Mouse (Mus musculus) cerebellum, postnatal 14 days (tissue): ENCODE data around the gene Zfp30.
A peak's percentile ranks its signal among the peaks of the same experiment; 100 is the strongest.

Experiments used
- DNase-seq, 2 experiments: peaks; one replicate each; pipeline ENCODE4 v3.0.0; 2021; ENCODE audit warnings: mixed read lengths in 2 of 2

Zfp30 gene

DNA sequence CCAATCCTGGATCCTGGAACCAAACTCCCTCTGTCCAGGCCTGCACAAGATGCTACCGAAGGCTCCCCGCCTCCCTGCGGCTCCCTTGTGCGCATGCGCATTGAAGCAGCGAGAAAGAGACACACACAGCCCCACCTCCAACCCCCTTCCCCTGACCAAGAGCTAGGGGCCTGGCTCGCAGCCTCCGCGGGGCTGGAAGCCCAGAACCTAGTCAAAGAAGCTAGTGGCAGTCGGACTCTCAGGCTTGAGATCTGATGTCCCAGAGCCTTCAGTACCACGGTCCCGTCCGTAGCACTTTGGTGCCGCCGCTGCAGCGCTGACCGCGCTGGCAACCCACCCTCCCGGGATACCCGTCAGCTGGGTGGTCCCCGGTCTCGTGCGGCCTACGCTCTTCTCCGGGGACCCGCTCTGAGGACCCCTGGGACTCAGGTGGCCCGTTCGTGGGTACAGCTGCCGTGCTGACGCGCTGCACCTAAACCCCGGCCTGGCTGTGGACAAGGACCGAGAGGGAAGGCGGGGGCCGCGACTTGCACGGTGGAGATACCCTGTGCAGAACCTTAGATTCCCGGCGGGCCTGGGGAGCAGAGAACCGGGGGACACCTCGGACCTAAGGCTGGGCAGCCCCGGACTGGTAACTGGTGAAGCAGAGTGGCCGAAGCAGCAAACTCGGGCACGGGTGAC lies at the start of gene Zfp30:
Gene Zfp30 (plus strand): TSS at position 128 of the 681 bp plus-strand sequence.
- peak; percentile 91 to 93 for DNase-seq

DNA sequence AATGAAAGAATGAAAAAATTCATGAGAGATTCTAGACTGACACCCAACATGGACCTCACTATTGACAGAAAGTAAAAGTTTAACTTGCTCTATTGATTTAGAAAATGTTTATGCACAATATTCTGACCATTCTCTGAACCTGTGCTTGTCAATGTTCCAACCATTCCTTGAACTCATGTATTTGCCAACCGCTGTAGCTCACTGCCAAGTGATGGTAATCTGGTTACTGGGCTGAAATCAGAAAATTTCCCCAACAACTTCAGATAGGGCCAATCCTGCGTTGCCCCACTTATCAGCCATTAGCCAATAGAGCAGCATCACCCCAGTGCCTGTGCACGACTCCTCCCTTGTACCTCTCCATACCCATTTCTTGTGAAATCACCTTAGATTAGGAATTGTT lies 41.5 kb upstream of the Zfp30 start:
- no peak for DNase-seq

GRCm38 (mm10) chr7:29760476-29760875 lies 23.3 kb upstream of the Zfp30 start:
- no peak for DNase-seq

GRCm38 (mm10) chr7:29764702-29765101 lies 19.1 kb upstream of the Zfp30 start:
- DNase-seq = no peak

- DNase-seq = peak; percentile 87 to 92
These were observed 16.6 kb upstream of the Zfp30 start for GRCm38 (mm10) chr7:29767058-29767686.

GRCm38 (mm10) chr7:29768090-29768900 lies 15.5 kb upstream of the Zfp30 start, which contains the start of gene Zfp84:
Gene Zfp84 (plus strand): TSS chr7:29768552.
- DNase-seq = peak; percentile 83 to 90

GRCm38 (mm10) chr7:29768980-29769379 lies 14.8 kb upstream of the Zfp30 start:
- no peak for DNase-seq

GRCm38 (mm10) chr7:29773503-29773902 lies 10.3 kb upstream of the Zfp30 start:
- DNase-seq = no peak

GRCm38 (mm10) chr7:29774371-29774770 lies 9.4 kb upstream of the Zfp30 start:
- DNase-seq = no peak

GRCm38 (mm10) chr7:29776568-29776967 lies 7.2 kb upstream of the Zfp30 start:
- no peak for DNase-seq

- no peak for DNase-seq
These were observed 6.4 kb upstream of the Zfp30 start for GRCm38 (mm10) chr7:29777372-29777771.

GRCm38 (mm10) chr7:29785023-29785422 lies 1.2 kb downstream of the Zfp30 start:
- no peak for DNase-seq

DNA sequence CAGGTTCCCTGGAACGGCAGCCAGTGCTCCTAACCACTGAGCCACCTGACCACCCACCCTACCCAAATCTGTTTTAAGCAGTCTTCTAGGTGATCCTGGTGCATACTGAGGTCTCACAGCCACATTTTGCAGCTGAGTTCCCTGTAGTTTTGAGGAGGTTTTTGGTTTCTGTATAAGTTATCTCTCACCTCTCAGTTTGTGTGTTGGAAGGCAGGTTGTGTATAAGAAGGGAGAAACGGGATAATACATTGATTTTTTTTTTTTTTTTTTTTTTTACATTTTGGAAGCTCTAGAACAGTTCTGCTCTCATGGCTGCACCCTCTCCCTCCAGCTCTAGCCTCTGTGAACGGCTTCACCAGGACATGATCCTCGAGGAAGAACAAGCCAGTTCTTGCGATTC lies 2.1 kb downstream of the Zfp30 start:
- DNase-seq = peak; percentile 25 to 39

DNA sequence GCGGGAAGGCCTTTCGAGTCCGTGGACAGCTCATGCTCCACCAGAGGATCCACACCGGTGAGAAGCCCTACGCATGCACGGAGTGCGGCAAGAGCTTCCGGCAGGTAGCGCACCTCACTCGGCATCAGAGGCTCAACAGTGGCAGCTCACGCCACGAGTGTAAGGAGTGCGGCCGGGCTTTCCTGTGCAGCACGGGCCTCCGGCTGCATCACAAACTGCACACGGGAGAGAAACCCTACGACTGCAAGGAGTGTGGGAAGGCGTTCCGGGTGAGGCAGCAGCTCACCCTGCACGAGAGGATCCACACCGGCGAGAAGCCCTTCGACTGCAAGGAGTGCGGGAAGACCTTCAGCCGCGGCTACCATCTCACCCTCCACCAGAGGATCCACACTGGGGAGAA lies 9.1 kb downstream of the Zfp30 start:
- no peak for DNase-seq

- no peak for DNase-seq
These were observed 23.2 kb downstream of the Zfp30 start for GRCm38 (mm10) chr7:29807046-29807445.

- no peak for DNase-seq
These were observed 28.4 kb downstream of the Zfp30 start for GRCm38 (mm10) chr7:29812244-29812643.

- no peak for DNase-seq
These were observed 30.6 kb downstream of the Zfp30 start for GRCm38 (mm10) chr7:29814381-29814780.

- DNase-seq = peak in 1 of 2 experiments; percentile 22
These were observed 31.4 kb downstream of the Zfp30 start for GRCm38 (mm10) chr7:29815061-29815784.

- peak; percentile 86 to 90 for DNase-seq
These were observed 32.2 kb downstream of the Zfp30 start, which contains the start of gene Zfp790 for GRCm38 (mm10) chr7:29815910-29816429. Gene Zfp790 (plus strand): TSS chr7:29816114.

DNA sequence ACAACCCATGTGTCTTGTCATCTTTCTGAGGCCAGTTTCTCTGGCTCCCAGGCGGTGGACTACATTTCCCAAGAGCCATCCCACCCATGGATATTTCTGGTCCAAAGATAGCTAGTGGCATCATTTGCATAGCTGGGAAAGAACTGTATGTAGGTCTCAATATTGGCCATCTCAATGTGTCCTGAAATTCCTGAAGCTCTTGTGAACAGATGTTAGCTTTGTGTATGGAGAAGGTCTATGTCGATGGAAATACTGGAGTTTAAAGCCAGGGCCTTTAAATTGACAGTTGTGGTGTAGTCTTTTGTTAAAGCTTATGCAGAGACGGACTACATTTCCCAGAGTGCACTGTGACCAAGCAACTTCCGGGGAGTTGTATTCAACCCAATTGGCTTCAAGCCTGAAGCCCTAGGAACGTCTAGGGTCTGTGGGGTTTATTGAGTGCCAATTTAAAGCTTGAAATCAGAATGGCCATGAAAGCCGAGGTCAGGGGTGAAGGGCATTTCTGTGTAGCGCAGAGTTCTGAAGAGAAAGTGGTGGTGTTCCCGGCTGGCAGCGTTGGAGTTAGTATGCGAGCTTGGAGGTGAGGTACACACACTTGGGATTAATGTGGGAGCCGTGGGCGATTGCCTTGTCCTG lies 34.9 kb downstream of the Zfp30 start:
- peak; percentile 78 to 85 for DNase-seq

- DNase-seq = peak in 1 of 2 experiments; percentile 12
These were observed 44.2 kb downstream of the Zfp30 start for GRCm38 (mm10) chr7:29828001-29828400.

GRCm38 (mm10) chr7:29829804-29830203 lies 46.0 kb downstream of the Zfp30 start:
- DNase-seq = no peak
